Mouse (Mus musculus) embryonic stem cell, embryonic (primary cell): ENCODE measurements around the gene Lmln.

Source experiments
- CTCF ChIA-PET, 4 experiments: fragments of 300-600 bp in 2 of 4; fragments of 350-600 bp in 2 of 4; sonication (Branson Sonifier 250); formaldehyde crosslinking; loops; one replicate each; lab custom pipeline; 2022; ENCODE audit warnings: inconsistent platforms in 2 of 4; lab: Charles Lee
- POLR2A ChIA-PET, 4 experiments: fragments of 300-600 bp in 2 of 4; fragments of 350-600 bp in 2 of 4; sonication (Branson Sonifier 250); formaldehyde crosslinking; loops; one replicate each; lab custom pipeline; 2022; ENCODE audit warnings: antibody characterized with exemption in 4 of 4, inconsistent platforms in 1 of 4; lab: Charles Lee

The Lmln gene

GRCm38 (mm10) chr16:33062024-33062681 is at the start of gene Lmln:
Lmln (plus strand) TSS chr16:33062521.
- POLR2A ChIA-PET: interaction anchor here (0.5 to 10.5 kb wide), 44 partner anchors 8 to 711 kb away, joined by 3 to 189 read pairs (median 4); partner anchors contain the start of genes Osbpl11 (in 1 of the 4) and Snx4 (in 1 of the 4)
- CTCF ChIA-PET: interaction anchor here in 3 of 4 experiments (0.5 to 1.3 kb wide), 7 partner anchors 9 to 410 kb away, joined by 3 to 14 read pairs (median 3); no protein-coding TSS in a partner anchor

- POLR2A ChIA-PET: interaction anchor here in 2 of 4 experiments (0.5 to 2.7 kb wide), 6 partner anchors 9 to 891 kb away, joined by 3 to 18 read pairs (median 5); partner anchors contain the start of genes Iqcg (in 1 of the 2) and Rpl35a (in 1 of the 2)
- CTCF ChIA-PET: interaction anchor here in 3 of 4 experiments (2.0 to 3.8 kb wide), 3 partner anchors 10 kb away, joined by 7 to 18 read pairs (median 11); no protein-coding TSS in a partner anchor
Measured at GRCm38 (mm10) chr16:33013801-33014200, 48.5 kb upstream of the Lmln start.

GRCm38 (mm10) chr16:33014921-33015320 is 47.4 kb upstream of the Lmln start:
- CTCF ChIA-PET: interaction anchor here in 1 of 4 experiments (3.8 kb wide), 1 partner anchor 9 kb away, joined by 18 read pairs; no protein-coding TSS in a partner anchor
- POLR2A ChIA-PET: interaction anchor here in 1 of 4 experiments (2.7 kb wide), 1 partner anchor 42 kb away, joined by 18 read pairs; the partner anchor contains the start of genes Iqcg and Rpl35a

- CTCF ChIA-PET: interaction anchor here in 1 of 4 experiments (3.8 kb wide), 1 partner anchor 8 kb away, joined by 18 read pairs; no protein-coding TSS in a partner anchor
- POLR2A ChIA-PET: no interaction called here
Measured at GRCm38 (mm10) chr16:33015396-33015907, 46.9 kb upstream of the Lmln start.

GRCm38 (mm10) chr16:33015986-33016385 is 46.3 kb upstream of the Lmln start:
- POLR2A ChIA-PET: interaction anchor here in 1 of 4 experiments (0.6 kb wide), 1 partner anchor 44 kb away, joined by 5 read pairs; no protein-coding TSS in a partner anchor

GRCm38 (mm10) chr16:33017677-33018349 is 44.5 kb upstream of the Lmln start:
- CTCF ChIA-PET: interaction anchor here in 3 of 4 experiments (0.5 to 0.7 kb wide), 4 partner anchors 18 to 1056 kb away, joined by 3 to 8 read pairs (median 4); partner anchors contain the start of gene Lmln (in 1 of the 3)
- POLR2A ChIA-PET: interaction anchor here in 3 of 4 experiments (0.7 to 3.3 kb wide), 5 partner anchors 10 to 321 kb away, joined by 3 to 21 read pairs (median 8); partner anchors contain the start of genes Iqcg (in 2 of the 3) and Rpl35a (in 2 of the 3)

More at GRCm38 (mm10) chr16:33015986-33016385, 46.3 kb upstream of the Lmln start:
- CTCF ChIA-PET: no interaction called here

- CTCF ChIA-PET: interaction anchor here in 1 of 4 experiments (0.7 kb wide), 1 partner anchor 314 kb away, joined by 3 read pairs; no protein-coding TSS in a partner anchor
- POLR2A ChIA-PET: interaction anchor here in 3 of 4 experiments (0.5 to 3.3 kb wide), 8 partner anchors 12 to 716 kb away, joined by 3 to 21 read pairs (median 4); partner anchors contain the start of genes Iqcg (in 2 of the 3) and Rpl35a (in 2 of the 3)
Measured at GRCm38 (mm10) chr16:33019117-33019770, 43.1 kb upstream of the Lmln start.

GRCm38 (mm10) chr16:33021381-33021780 is 40.9 kb upstream of the Lmln start:
- CTCF ChIA-PET: interaction anchor here in 3 of 4 experiments (0.6 to 1.3 kb wide), 4 partner anchors 306 to 510 kb away, joined by 3 to 5 read pairs (median 4); no protein-coding TSS in a partner anchor
- POLR2A ChIA-PET: interaction anchor here in 2 of 4 experiments (0.7 to 3.6 kb wide), 2 partner anchors 35 to 169 kb away, joined by 3 to 38 read pairs; partner anchors contain the start of genes Iqcg (in 1 of the 2) and Rpl35a (in 1 of the 2)

- ChIA-PET POLR2A (interaction anchor here (0.5 to 3.6 kb wide), 21 partner anchors 11 to 434 kb away, joined by 3 to 38 read pairs (median 3); partner anchors contain the start of genes Iqcg (in 4 of the 4), Rpl35a (in 3 of the 4) and Osbpl11 (in 1 of the 4)), CTCF (interaction anchor here (0.5 to 2.2 kb wide), 91 partner anchors 9 to 1646 kb away, joined by 3 to 21 read pairs (median 4); partner anchors contain the start of genes Iqcg (in 3 of the 4), Rpl35a (in 2 of the 4), Osbpl11 (in 1 of the 4) and Snx4 (in 1 of the 4))
Measured at GRCm38 (mm10) chr16:33023750-33024149, 38.6 kb upstream of the Lmln start.

- ChIA-PET POLR2A (interaction anchor here (0.7 to 3.6 kb wide), 16 partner anchors 10 to 222 kb away, joined by 3 to 38 read pairs (median 3); partner anchors contain the start of genes Iqcg (in 4 of the 4), Rpl35a (in 3 of the 4) and Osbpl11 (in 1 of the 4)), CTCF (interaction anchor here (0.5 to 2.2 kb wide), 71 partner anchors 8 to 1732 kb away, joined by 3 to 21 read pairs (median 5); partner anchors contain the start of genes Iqcg (in 2 of the 4), Osbpl11 (in 1 of the 4), Rpl35a (in 1 of the 4) and Smbd1 (in 1 of the 4))
Measured at GRCm38 (mm10) chr16:33024456-33025104, 37.7 kb upstream of the Lmln start.

- ChIA-PET CTCF (interaction anchor here in 1 of 4 experiments (0.6 to 2.0 kb wide), 2 partner anchors 9 to 185 kb away, joined by 5 to 6 read pairs; no protein-coding TSS in a partner anchor), POLR2A (interaction anchor here in 2 of 4 experiments (0.6 to 1.2 kb wide), 5 partner anchors 30 to 567 kb away, joined by 3 to 6 read pairs (median 3); partner anchors contain the start of genes Iqcg (in 2 of the 2) and Rpl35a (in 2 of the 2))
Measured at GRCm38 (mm10) chr16:33026357-33026756, 36.0 kb upstream of the Lmln start.

- CTCF ChIA-PET: interaction anchor here in 3 of 4 experiments (0.6 to 1.9 kb wide), 9 partner anchors 10 to 391 kb away, joined by 3 to 11 read pairs (median 5); no protein-coding TSS in a partner anchor
Measured at GRCm38 (mm10) chr16:33036006-33036405, 26.3 kb upstream of the Lmln start.

GRCm38 (mm10) chr16:33042682-33043081 is 19.6 kb upstream of the Lmln start:
- CTCF ChIA-PET: interaction anchor here in 3 of 4 experiments (0.7 to 4.9 kb wide), 3 partner anchors 17 to 286 kb away, joined by 3 to 21 read pairs (median 11); no protein-coding TSS in a partner anchor
- POLR2A ChIA-PET: interaction anchor here (0.6 to 10.2 kb wide), 13 partner anchors 8 to 531 kb away, joined by 3 to 124 read pairs (median 5); partner anchors contain the start of genes Iqcg (in 4 of the 4), Rpl35a (in 4 of the 4) and Lmln (in 1 of the 4)

More at GRCm38 (mm10) chr16:33036006-33036405, 26.3 kb upstream of the Lmln start:
- POLR2A ChIA-PET: interaction anchor here (0.6 to 2.9 kb wide), 12 partner anchors 12 to 149 kb away, joined by 3 to 25 read pairs (median 5); partner anchors contain the start of genes Rpl35a (in 3 of the 4), Iqcg (in 2 of the 4) and Osbpl11 (in 1 of the 4)

- ChIA-PET POLR2A (interaction anchor here (0.6 to 10.2 kb wide), 14 partner anchors 8 to 189 kb away, joined by 3 to 124 read pairs (median 5); partner anchors contain the start of genes Iqcg (in 4 of the 4), Rpl35a (in 4 of the 4) and Lmln (in 1 of the 4)), CTCF (interaction anchor here (0.6 to 4.9 kb wide), 5 partner anchors 9 to 276 kb away, joined by 3 to 21 read pairs (median 3); no protein-coding TSS in a partner anchor)
Measured at GRCm38 (mm10) chr16:33043268-33043667, 19.1 kb upstream of the Lmln start.

GRCm38 (mm10) chr16:33048004-33048403 is 14.3 kb upstream of the Lmln start:
- CTCF ChIA-PET: interaction anchor here in 1 of 4 experiments (2.8 kb wide), 1 partner anchor 24 kb away, joined by 10 read pairs; no protein-coding TSS in a partner anchor
- POLR2A ChIA-PET: interaction anchor here (0.6 to 10.2 kb wide), 8 partner anchors 8 to 24 kb away, joined by 3 to 124 read pairs (median 14); partner anchors contain the start of genes Iqcg (in 4 of the 4), Rpl35a (in 3 of the 4) and Lmln (in 2 of the 4)
